Mouse (Mus musculus) spleen, adult 2 months (tissue): ENCODE results near the gene Nt5m.

Source experiments
- CTCF ChIP-seq: fragments of 200-500 bp; IDR thresholded peaks from 2 replicates; pipeline ENCODE4 v1.5.1; 2011; ENCODE audit warnings: mild to moderate bottlenecking, inconsistent platforms; ENCODE audit not compliant: insufficient read depth, insufficient read length, insufficient replicate concordance; ENCODE audit errors: extremely low read depth
- POLR2A ChIP-seq: fragments of 200-500 bp; IDR thresholded peaks from 2 replicates; pipeline ENCODE4 v1.6.1; 2011; ENCODE audit warnings: low read depth, low read length, inconsistent platforms

GRCm38 (mm10) chr11:59899711-59900685 lies 60.8 kb downstream of the Nt5m start:
- no peak for TF ChIP-seq CTCF
- TF ChIP-seq POLR2A, result no peak
